Mouse (Mus musculus): ENCODE measurements at regions not wholly inside any gene's neighbourhood (a gene's known extent, or its start where the extent isn't known, plus 50 kb on each side); places are given as distances from the start of the nearest gene placed in this dataset.

DNA sequence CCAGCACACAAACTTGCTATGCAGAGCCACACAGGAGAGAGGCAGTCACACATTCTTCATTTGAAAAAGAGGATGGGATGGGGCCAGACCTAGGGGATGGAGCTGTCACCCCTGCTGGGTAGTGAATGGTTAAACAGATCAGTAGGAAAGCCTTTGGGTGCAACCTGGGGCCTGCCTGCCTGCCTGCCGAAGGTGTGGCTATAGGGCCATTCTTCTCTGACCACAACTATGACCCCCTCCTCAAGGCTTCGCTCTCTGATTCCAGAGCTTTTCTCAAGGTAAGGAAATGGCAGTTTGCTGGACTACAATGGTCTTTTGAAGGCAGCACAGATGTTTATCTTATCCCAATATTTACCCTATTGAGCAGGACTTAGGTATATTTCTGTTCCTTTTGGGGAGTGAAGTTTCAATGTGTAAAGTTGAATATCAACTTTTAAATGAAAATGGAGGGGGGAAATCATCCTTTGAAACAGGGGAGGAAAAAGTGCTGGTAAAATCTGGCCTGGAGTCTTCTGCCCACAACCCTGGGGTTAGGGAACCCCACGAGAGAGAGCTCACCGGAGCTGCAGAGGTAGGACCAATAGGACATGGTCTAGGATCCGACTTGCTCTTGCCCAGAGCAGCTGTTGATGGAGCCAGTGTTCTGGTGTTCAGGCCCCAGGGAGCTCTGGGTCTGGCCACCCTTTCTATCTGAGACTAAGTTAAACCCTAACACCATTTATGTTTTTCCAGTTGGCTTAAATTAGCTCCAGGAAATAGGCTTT is 62.2 kb upstream of the Cxcr4 start:
- WGBS: 78% methylated on average over 5 of the region's 5 CpGs
- H3K4me1 ChIP-seq (replicated peaks; ENCODE audit: control insufficient read depth, insufficient read depth, low read length): no peaks in the 10 kb centered on the region; the same call in 1 of the 2 replicates
- no peak overlapping the region for H3K27ac ChIP-seq
- no peaks in the 10 kb centered on the region for H3K9me3 ChIP-seq (ENCODE audit: control insufficient read depth, low read length)
- H3K27me3 ChIP-seq (ENCODE audit: control insufficient read depth, insufficient read depth, low read length): no peaks in the 10 kb centered on the region
- no peak overlapping the region for H3K4me2 ChIP-seq (replicated peaks)
- no peaks in the 10 kb centered on the region for H3K36me3 ChIP-seq (replicated peaks; ENCODE audit: control insufficient read depth, insufficient read depth)
- DNase-seq (ENCODE audit: low spot score) (no peak), ATAC-seq (ENCODE audit: low FRiP score) (no peak)
- no peak overlapping the region for H3K9ac ChIP-seq
- H3K4me3 ChIP-seq (replicated peaks; ENCODE audit: low read length): no peak overlapping the region

DNA sequence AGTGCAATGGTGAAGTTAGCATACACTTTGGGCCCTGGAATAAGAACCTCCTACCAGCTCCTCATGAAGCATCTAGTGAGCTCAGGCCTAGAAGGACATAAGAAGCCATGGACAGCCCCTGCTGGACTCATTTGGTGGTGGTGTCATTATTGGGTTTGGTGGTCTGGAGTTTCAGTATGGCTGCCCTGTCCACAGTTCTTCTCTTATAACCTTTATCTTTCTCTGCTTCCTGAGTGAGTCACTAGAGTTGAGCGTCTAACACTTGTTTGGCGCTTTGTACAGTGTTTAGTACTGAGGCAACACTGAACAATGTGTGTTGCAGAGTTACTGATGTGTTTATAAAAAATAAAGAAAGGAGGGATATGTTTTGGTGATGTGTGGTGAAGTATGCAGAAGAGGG is 58.5 kb upstream of the Cxcr4 start:
- Histone ChIP-seq H3K4me2 (replicated peaks) (no peak overlapping the region), H3K4me1 (replicated peaks; ENCODE audit: control insufficient read depth, insufficient read depth, low read length) (no peaks in the 10 kb centered on the region; the same call in 1 of the 2 replicates), H3K36me3 (replicated peaks; ENCODE audit: control insufficient read depth, insufficient read depth) (no peaks in the 10 kb centered on the region), H3K27me3 (ENCODE audit: control insufficient read depth, insufficient read depth, low read length) (no peaks in the 10 kb centered on the region), H3K9ac (no peak overlapping the region), H3K27ac (no peak overlapping the region), H3K4me3 (replicated peaks; ENCODE audit: low read length) (no peak overlapping the region), H3K9me3 (ENCODE audit: control insufficient read depth, low read length) (no peaks in the 10 kb centered on the region)
- no peak for DNase-seq (ENCODE audit: low spot score)
- WGBS: 96% methylated on average over 2 of the region's 2 CpGs
- ATAC-seq (ENCODE audit: low FRiP score): no peak

DNA sequence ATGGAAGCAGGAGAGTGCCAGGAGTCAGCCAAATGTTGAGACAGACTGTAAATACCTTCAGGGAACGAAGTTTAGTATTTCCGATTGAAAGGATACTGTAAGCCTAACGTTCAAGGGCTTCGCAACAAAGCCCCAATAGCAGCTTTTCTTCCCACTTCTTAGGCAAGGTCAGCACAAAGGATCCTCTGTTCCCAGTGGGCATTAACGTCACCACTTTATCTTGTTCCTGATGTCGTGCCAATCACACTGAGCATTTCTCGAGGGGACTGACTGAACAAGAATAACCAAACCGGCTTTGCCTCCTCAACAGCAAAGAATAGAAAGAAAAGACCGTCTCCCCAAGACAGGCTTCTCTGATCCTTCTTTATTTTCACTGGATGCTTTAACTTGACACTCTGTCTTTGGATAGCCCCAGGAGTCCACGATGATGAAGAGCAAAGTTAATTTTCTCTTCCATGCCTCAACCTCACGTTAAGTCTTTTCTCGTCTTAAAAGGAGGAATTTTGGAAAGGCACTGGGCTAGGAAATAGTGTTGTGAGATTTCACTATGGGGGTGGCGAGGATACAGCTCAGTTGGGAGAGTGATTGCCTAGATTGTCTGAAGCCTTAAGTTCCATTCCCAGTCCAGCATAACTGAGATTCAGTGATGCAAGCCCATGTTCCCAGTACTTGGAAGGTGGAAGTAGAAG is 57.5 kb upstream of the Cxcr4 start:
- 15% methylated on average over 13 of the region's 13 CpGs for WGBS
- DNase-seq (ENCODE audit: low spot score) (peak; percentile 57), ATAC-seq (ENCODE audit: low FRiP score) (peak; percentile 64; the same call in 1 of the 2 replicates)
- no peaks in the 10 kb centered on the region; the same call in 1 of the 2 replicates for H3K4me1 ChIP-seq (replicated peaks; ENCODE audit: control insufficient read depth, insufficient read depth, low read length)
- H3K9ac ChIP-seq: no peak overlapping the region
- no peak overlapping the region for H3K27ac ChIP-seq
- no peak overlapping the region for H3K4me2 ChIP-seq (replicated peaks)
- H3K9me3 ChIP-seq (ENCODE audit: control insufficient read depth, low read length): no peaks in the 10 kb centered on the region
- H3K4me3 ChIP-seq (replicated peaks; ENCODE audit: low read length): no peak overlapping the region
- H3K36me3 ChIP-seq (replicated peaks; ENCODE audit: control insufficient read depth, insufficient read depth): no peaks in the 10 kb centered on the region
- no peaks in the 10 kb centered on the region for H3K27me3 ChIP-seq (ENCODE audit: control insufficient read depth, insufficient read depth, low read length)

DNA sequence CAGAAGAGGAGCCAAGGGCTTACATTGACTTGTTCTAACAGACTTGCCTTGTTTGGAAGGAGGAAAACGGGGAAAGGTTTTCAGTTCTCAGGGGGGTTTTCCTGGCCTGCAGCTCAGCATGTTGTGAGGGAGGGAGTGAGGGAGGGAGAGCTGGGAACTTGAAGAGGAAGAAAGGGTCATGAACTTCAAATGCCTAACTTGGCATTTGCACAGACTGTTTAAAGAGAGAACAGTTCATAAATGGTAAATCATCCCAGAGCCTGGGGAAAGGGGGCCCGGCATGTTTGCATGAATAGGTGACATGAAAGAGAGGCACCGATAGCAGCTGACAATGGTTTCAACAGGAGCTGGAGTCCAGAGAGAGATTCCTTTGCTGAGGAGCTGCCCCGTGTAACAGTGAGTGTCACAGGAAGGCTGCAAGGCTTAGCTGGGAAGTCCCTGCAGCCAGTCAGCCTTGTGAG is 51.3 kb upstream of the Cxcr4 start:
- Histone ChIP-seq H3K9ac (no peak overlapping the region), H3K27ac (no peak overlapping the region), H3K9me3 (ENCODE audit: control insufficient read depth, low read length) (no peaks in the 10 kb centered on the region), H3K27me3 (ENCODE audit: control insufficient read depth, insufficient read depth, low read length) (no peaks in the 10 kb centered on the region), H3K4me3 (replicated peaks; ENCODE audit: low read length) (no peak overlapping the region), H3K4me2 (replicated peaks) (no peak overlapping the region), H3K36me3 (replicated peaks; ENCODE audit: control insufficient read depth, insufficient read depth) (no peaks in the 10 kb centered on the region), H3K4me1 (replicated peaks; ENCODE audit: control insufficient read depth, insufficient read depth, low read length) (peaks cover 15% of the 10 kb centered on the region)
- 2% methylated on average over 4 of the region's 4 CpGs for WGBS
- DNase-seq (ENCODE audit: low spot score) (no peak), ATAC-seq (ENCODE audit: low FRiP score) (no peak)

DNA sequence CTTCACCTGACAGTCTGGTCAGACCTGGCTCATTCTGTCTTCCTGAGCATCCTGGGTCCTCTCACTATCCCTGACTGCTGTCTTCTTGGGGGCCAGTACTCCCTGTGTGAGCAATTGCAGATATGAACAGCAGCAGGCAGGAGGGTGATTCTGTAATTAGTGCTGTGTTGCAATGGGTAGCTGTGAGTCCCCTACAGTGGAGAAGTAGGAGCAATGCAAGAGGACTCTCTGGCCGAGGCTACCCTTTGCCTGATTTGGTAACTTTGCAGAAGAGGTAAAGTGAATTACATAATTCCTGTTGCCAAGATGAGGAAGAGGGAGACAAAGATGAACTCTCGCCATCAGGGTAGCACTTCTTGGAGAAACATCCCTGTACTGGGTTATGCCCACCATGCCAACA is 50.1 kb upstream of the Cxcr4 start:
- H3K4me3 ChIP-seq (replicated peaks; ENCODE audit: low read length): no peak overlapping the region
- no peaks in the 10 kb centered on the region for H3K27me3 ChIP-seq (ENCODE audit: control insufficient read depth, insufficient read depth, low read length)
- no peak overlapping the region for H3K9ac ChIP-seq
- DNase-seq (ENCODE audit: low spot score) (no peak), ATAC-seq (ENCODE audit: low FRiP score) (no peak)
- H3K4me2 ChIP-seq (replicated peaks): no peak overlapping the region
- 91% methylated on average over 2 of the region's 2 CpGs for WGBS
- H3K27ac ChIP-seq: no peak overlapping the region
- H3K9me3 ChIP-seq (ENCODE audit: control insufficient read depth, low read length): no peaks in the 10 kb centered on the region
- H3K36me3 ChIP-seq (replicated peaks; ENCODE audit: control insufficient read depth, insufficient read depth): no peaks in the 10 kb centered on the region
- H3K4me1 ChIP-seq (replicated peaks; ENCODE audit: control insufficient read depth, insufficient read depth, low read length): peaks cover 15% of the 10 kb centered on the region

All from hindbrain, embryonic 14.5 days (tissue).